Mouse (Mus musculus): ENCODE measurements around the gene Zkscan1. TPM values are rescaled to one million over a fixed set of nuclear protein-coding genes. Genes with fewer than 3 reads are reported as not detected.
A peak's percentile ranks its signal among the peaks of the same experiment; 100 is the strongest.

Gene Zkscan1
- polyA plus RNA-seq, 1 experiment from 2014 or later: 32.5 TPM

- H3K36me3 ChIP-seq (ENCODE audit: control insufficient read depth, insufficient read depth, low read length): 0 out of 2 replicates have a peak, but pooled peaks cover 2% of the 10 kb centered on the region
- no peaks in the 10 kb centered on the region for H3K4me1 ChIP-seq (replicated peaks; ENCODE audit: control insufficient read depth, insufficient read depth, low read length)
- 62% methylated on average over 8 of the region's 8 CpGs for WGBS
- no peaks in the 10 kb centered on the region for H3K27me3 ChIP-seq (ENCODE audit: control insufficient read depth, insufficient read depth, low read length)
- peak; percentile 67 for DNase-seq (ENCODE audit: low spot score)
- H3K9ac ChIP-seq (ENCODE audit: low read depth, low read length): no peak overlapping the region
- no peak overlapping the region for H3K4me3 ChIP-seq (ENCODE audit: low read depth, low read length)
- no peak overlapping the region for H3K4me2 ChIP-seq (replicated peaks; ENCODE audit: low read depth, low read length)
- ATAC-seq (ENCODE audit: low FRiP score): peak; percentile 45; the same call in 1 of the 2 replicates
- no peak overlapping the region for H3K27ac ChIP-seq (ENCODE audit: low read depth, low read length)
- no peaks in the 10 kb centered on the region for H3K9me3 ChIP-seq (ENCODE audit: control insufficient read depth, low read length)
Observed at GRCm38 (mm10) chr5:138137935-138138549, 53.2 kb downstream of the Zkscan1 start.

- Histone ChIP-seq H3K36me3 (ENCODE audit: control insufficient read depth, insufficient read depth, low read length) (no peaks in the 10 kb centered on the region), H3K9ac (ENCODE audit: low read depth, low read length) (no peak overlapping the region), H3K9me3 (ENCODE audit: control insufficient read depth, low read length) (no peaks in the 10 kb centered on the region), H3K4me1 (replicated peaks; ENCODE audit: control insufficient read depth, insufficient read depth, low read length) (no peaks in the 10 kb centered on the region), H3K27me3 (ENCODE audit: control insufficient read depth, insufficient read depth, low read length) (no peaks in the 10 kb centered on the region), H3K4me3 (ENCODE audit: low read depth, low read length) (no peak overlapping the region), H3K4me2 (replicated peaks; ENCODE audit: low read depth, low read length) (no peak overlapping the region), H3K27ac (ENCODE audit: low read depth, low read length) (no peak overlapping the region; the same call in 1 of the 2 replicates)
- DNase-seq (ENCODE audit: low spot score): no peak
- WGBS: 79% methylated on average over 4 of the region's 4 CpGs
- ATAC-seq (ENCODE audit: low FRiP score): no peak
Observed at GRCm38 (mm10) chr5:138138585-138138984, 53.7 kb downstream of the Zkscan1 start.

- DNase-seq (ENCODE audit: low spot score) (no peak), ATAC-seq (ENCODE audit: low FRiP score) (no peak)
- Histone ChIP-seq H3K4me1 (replicated peaks; ENCODE audit: control insufficient read depth, insufficient read depth, low read length) (no peaks in the 10 kb centered on the region), H3K27ac (ENCODE audit: low read depth, low read length) (no peak overlapping the region), H3K9ac (ENCODE audit: low read depth, low read length) (peak overlapping the region; percentile 90), H3K27me3 (ENCODE audit: control insufficient read depth, insufficient read depth, low read length) (no peaks in the 10 kb centered on the region), H3K4me2 (replicated peaks; ENCODE audit: low read depth, low read length) (peak overlapping the region; percentile 69), H3K4me3 (ENCODE audit: low read depth, low read length) (peak overlapping the region; percentile 81), H3K9me3 (ENCODE audit: control insufficient read depth, low read length) (no peaks in the 10 kb centered on the region), H3K36me3 (ENCODE audit: control insufficient read depth, insufficient read depth, low read length) (0 out of 2 replicates have a peak, but pooled peaks cover 5% of the 10 kb centered on the region)
- 82% methylated on average over 3 of the region's 3 CpGs for WGBS
Observed at GRCm38 (mm10) chr5:138154390-138154789, 69.5 kb downstream of the Zkscan1 start.

- Histone ChIP-seq H3K27me3 (ENCODE audit: control insufficient read depth, insufficient read depth, low read length) (no peaks in the 10 kb centered on the region), H3K9me3 (ENCODE audit: control insufficient read depth, low read length) (no peaks in the 10 kb centered on the region), H3K36me3 (ENCODE audit: control insufficient read depth, insufficient read depth, low read length) (0 out of 2 replicates have a peak, but pooled peaks cover 4% of the 10 kb centered on the region), H3K4me1 (replicated peaks; ENCODE audit: control insufficient read depth, insufficient read depth, low read length) (no peaks in the 10 kb centered on the region), H3K9ac (ENCODE audit: low read depth, low read length) (peak within 1 kb of the TSS; percentile 90), H3K4me3 (ENCODE audit: low read depth, low read length) (peak within 1 kb of the TSS; percentile 81), H3K4me2 (replicated peaks; ENCODE audit: low read depth, low read length) (peak within 1 kb of the TSS; percentile 69), H3K27ac (ENCODE audit: low read depth, low read length) (peak within 1 kb of the TSS; percentile 96)
- peak; percentile 93 for DNase-seq (ENCODE audit: low spot score)
- peak; percentile 96 for ATAC-seq (ENCODE audit: low FRiP score)
- under 1% methylated on average over 31 of the region's 31 CpGs for WGBS
Observed at GRCm38 (mm10) chr5:138155443-138155976, 70.6 kb downstream of the Zkscan1 start, which contains the start of gene Zfp113. TSS of gene Zfp113 (minus strand) at chr5:138155744.

Other genes starting within 250 kb of the Zkscan1 start
- 0.22 and 0.97 TPM in 2 replicates for gene Pilra, start 248.8 kb upstream of the Zkscan1 start, polyA plus RNA-seq (2014; fragmentation: Nextera tagmentation; extraction: Ambion mirVana)
- not detected in 2 replicates for gene Pilrb1, start 227.0 kb upstream of the Zkscan1 start, polyA plus RNA-seq (2014; fragmentation: Nextera tagmentation; extraction: Ambion mirVana)
- not detected in 2 replicates for gene Pilrb2, start 213.3 kb upstream of the Zkscan1 start, polyA plus RNA-seq (2014; fragmentation: Nextera tagmentation; extraction: Ambion mirVana)
- gene Cyp3a13, start 163.5 kb upstream of the Zkscan1 start, polyA plus RNA-seq (2014; fragmentation: Nextera tagmentation; extraction: Ambion mirVana): not detected in 2 replicates
- 0.17 and 0.23 TPM in 2 replicates for gene Gjc3, start 122.0 kb upstream of the Zkscan1 start, polyA plus RNA-seq (2014; fragmentation: Nextera tagmentation; extraction: Ambion mirVana)
- gene Azgp1, start 103.6 kb upstream of the Zkscan1 start, polyA plus RNA-seq (2014; fragmentation: Nextera tagmentation; extraction: Ambion mirVana): not detected in 2 replicates
- not detected in 2 replicates for gene Smok3a, start 63.8 kb upstream of the Zkscan1 start, polyA plus RNA-seq (2014; fragmentation: Nextera tagmentation; extraction: Ambion mirVana)
- not detected in 2 replicates for gene Smok3b, start 63.7 kb upstream of the Zkscan1 start, polyA plus RNA-seq (2014; fragmentation: Nextera tagmentation; extraction: Ambion mirVana)
- gene Smok3c, start 31.9 kb upstream of the Zkscan1 start, polyA plus RNA-seq (2014; fragmentation: Nextera tagmentation; extraction: Ambion mirVana): not detected in 2 replicates
- gene Zscan21, start 31.8 kb downstream of the Zkscan1 start, polyA plus RNA-seq (2014; fragmentation: Nextera tagmentation; extraction: Ambion mirVana): 110 and 124 TPM in 2 replicates
- gene Zfp113, start 70.7 kb downstream of the Zkscan1 start, polyA plus RNA-seq (2014; fragmentation: Nextera tagmentation; extraction: Ambion mirVana): 28.9 and 33.4 TPM in 2 replicates
- gene Cops6, start 76.0 kb downstream of the Zkscan1 start, polyA plus RNA-seq (2014; fragmentation: Nextera tagmentation; extraction: Ambion mirVana): 261 and 292 TPM in 2 replicates
- gene Ap4m1, start 86.9 kb downstream of the Zkscan1 start, polyA plus RNA-seq (2014; fragmentation: Nextera tagmentation; extraction: Ambion mirVana): 15.8 and 19.9 TPM in 2 replicates
- gene Mcm7, start 87.3 kb downstream of the Zkscan1 start, polyA plus RNA-seq (2014; fragmentation: Nextera tagmentation; extraction: Ambion mirVana): 220 and 253 TPM in 2 replicates
- gene Taf6, start 102.4 kb downstream of the Zkscan1 start, polyA plus RNA-seq (2014; fragmentation: Nextera tagmentation; extraction: Ambion mirVana): 106 and 110 TPM in 2 replicates
- gene Cnpy4, start 102.4 kb downstream of the Zkscan1 start, polyA plus RNA-seq (2014; fragmentation: Nextera tagmentation; extraction: Ambion mirVana): 52.4 and 56.4 TPM in 2 replicates
- 8.6 and 12.0 TPM in 2 replicates for gene Mblac1, start 109.2 kb downstream of the Zkscan1 start, polyA plus RNA-seq (2014; fragmentation: Nextera tagmentation; extraction: Ambion mirVana)
- gene Nxpe5, start 140.8 kb downstream of the Zkscan1 start, polyA plus RNA-seq (2014; fragmentation: Nextera tagmentation; extraction: Ambion mirVana): not detected in 2 replicates
- gene Lamtor4, start 170.4 kb downstream of the Zkscan1 start, polyA plus RNA-seq (2014; fragmentation: Nextera tagmentation; extraction: Ambion mirVana): 51.0 and 54.4 TPM in 2 replicates
- 7.0 and 7.1 TPM in 2 replicates for gene BC037034, start 178.9 kb downstream of the Zkscan1 start, polyA plus RNA-seq (2014; fragmentation: Nextera tagmentation; extraction: Ambion mirVana)
- gene Gal3st4, start 187.8 kb downstream of the Zkscan1 start, polyA plus RNA-seq (2014; fragmentation: Nextera tagmentation; extraction: Ambion mirVana): 4.6 and 6.1 TPM in 2 replicates
- 0.06 TPM in 2 replicates for gene Gm43720, start 194.9 kb downstream of the Zkscan1 start, polyA plus RNA-seq (2014; fragmentation: Nextera tagmentation; extraction: Ambion mirVana)
- gene Gpc2, start 194.9 kb downstream of the Zkscan1 start, polyA plus RNA-seq (2014; fragmentation: Nextera tagmentation; extraction: Ambion mirVana): 20.8 and 23.9 TPM in 2 replicates
- gene Stag3, start 195.2 kb downstream of the Zkscan1 start, polyA plus RNA-seq (2014; fragmentation: Nextera tagmentation; extraction: Ambion mirVana): 3.0 and 3.5 TPM in 2 replicates